Mouse (Mus musculus) heart, postnatal 25 days (tissue): Measurements from ENCODE around the gene Cdk2ap2. TPM values are rescaled to one million over a fixed set of nuclear protein-coding genes. Genes with fewer than 3 reads are reported as not detected.
"Not testable (repeated sequence)": the region's sequence is repeated elsewhere in the genome, so short reads cannot be mapped to it uniquely, and the experiment has no call there.

Experiments
- DNase-seq: peaks from one replicate; pipeline ENCODE4 v3.0.0; 2022; ENCODE audit warnings: low spot score
- intact Hi-C: fragments of 180-260 bp; cut with DNase I; formaldehyde crosslinking; loops from one replicate; pipeline ENCODE4 v1.15.1; 2025
- total RNA-seq, 2 experiments: library from RNA; stranded (reverse); gene quantifications; 2 replicates each; pipeline ENCODE4 v1.2.3; 2021

The Cdk2ap2 gene
- total RNA-seq, 2 experiments from 2014 or later, result 36.6 to 45.1 TPM

GRCm38 (mm10) chr19:4126759-4127495 is 29.9 kb downstream of the Cdk2ap2 start:
- intact Hi-C loops, result loop anchor here (2.0 kb wide), 1 partner anchor 36 kb away; the partner anchor contains the start of gene Rps6kb2
- no peak for DNase-seq

GRCm38 (mm10) chr19:4129462-4129861 is 32.5 kb downstream of the Cdk2ap2 start:
- intact Hi-C loops, result no loop called here
- no peak for DNase-seq

- intact Hi-C loops, result no loop called here
These were observed 33.1 kb downstream of the Cdk2ap2 start for GRCm38 (mm10) chr19:4130106-4130505.

GRCm38 (mm10) chr19:4131075-4131474 is 34.1 kb downstream of the Cdk2ap2 start:
- DNase-seq, result no peak
- intact Hi-C loops, result no loop called here

More at GRCm38 (mm10) chr19:4130106-4130505, 33.1 kb downstream of the Cdk2ap2 start:
- DNase-seq, result no peak

GRCm38 (mm10) chr19:4131768-4132167 is 34.8 kb downstream of the Cdk2ap2 start:
- DNase-seq, result no peak
- intact Hi-C loops, result no loop called here

- intact Hi-C loops, result no loop called here
- DNase-seq, result no peak
These were observed 37.4 kb downstream of the Cdk2ap2 start for GRCm38 (mm10) chr19:4134354-4134753.

- intact Hi-C loops, result not testable (repeated sequence)
These were observed 38.4 kb downstream of the Cdk2ap2 start for GRCm38 (mm10) chr19:4135229-4135962.

GRCm38 (mm10) chr19:4135963-4136345 is 39.0 kb downstream of the Cdk2ap2 start:
- DNase-seq, intact Hi-C loops: not testable (repeated sequence)

More at GRCm38 (mm10) chr19:4135229-4135962, 38.4 kb downstream of the Cdk2ap2 start:
- DNase-seq, result not testable (repeated sequence)

GRCm38 (mm10) chr19:4136463-4136862 is 39.5 kb downstream of the Cdk2ap2 start:
- intact Hi-C loops, result no loop called here
- no peak for DNase-seq

GRCm38 (mm10) chr19:4137913-4138312 is 40.9 kb downstream of the Cdk2ap2 start:
- intact Hi-C loops, result no loop called here
- no peak for DNase-seq

- intact Hi-C loops, result no loop called here
These were observed 42.5 kb downstream of the Cdk2ap2 start, which contains the start of gene Gpr152 for GRCm38 (mm10) chr19:4139446-4139845. TSS of gene Gpr152 (plus strand) at chr19:4139787.

GRCm38 (mm10) chr19:4140147-4140546 is 43.2 kb downstream of the Cdk2ap2 start:
- intact Hi-C loops, result no loop called here
- no peak for DNase-seq

More at GRCm38 (mm10) chr19:4139446-4139845, 42.5 kb downstream of the Cdk2ap2 start, which contains the start of gene Gpr152:
- DNase-seq, result no peak

GRCm38 (mm10) chr19:4142416-4143173 is 45.6 kb downstream of the Cdk2ap2 start:
- intact Hi-C loops, result no loop called here

GRCm38 (mm10) chr19:4143759-4144268 is 46.8 kb downstream of the Cdk2ap2 start, which contains the start of gene Cabp4:
TSS of gene Cabp4 (minus strand) at chr19:4144033.
- intact Hi-C loops, result no loop called here

More at GRCm38 (mm10) chr19:4142416-4143173, 45.6 kb downstream of the Cdk2ap2 start:
- no peak for DNase-seq

GRCm38 (mm10) chr19:4144550-4145498 is 47.8 kb downstream of the Cdk2ap2 start:
- intact Hi-C loops, result no loop called here
- no peak for DNase-seq

More at GRCm38 (mm10) chr19:4143759-4144268, 46.8 kb downstream of the Cdk2ap2 start, which contains the start of gene Cabp4:
- no peak for DNase-seq

GRCm38 (mm10) chr19:4145936-4146335 is 49.0 kb downstream of the Cdk2ap2 start:
- no peak for DNase-seq
- intact Hi-C loops, result no loop called here

GRCm38 (mm10) chr19:4146366-4147021 is 49.5 kb downstream of the Cdk2ap2 start:
- no peak for DNase-seq
- intact Hi-C loops, result no loop called here

- no peak for DNase-seq
- intact Hi-C loops, result no loop called here
These were observed 50.0 kb downstream of the Cdk2ap2 start for GRCm38 (mm10) chr19:4147022-4147405.
